Mouse (Mus musculus): ENCODE measurements around the gene Cnih3.

GRCm38 (mm10) chr1:181403056-181403455 lies 50.6 kb downstream of the Cnih3 start:
- TF ChIP-seq CTCF (IDR thresholded peaks at IDR 0.05; ENCODE audit: extremely low read depth, insufficient read depth, insufficient read length, insufficient replicate concordance), result no peak
- no peak for TF ChIP-seq POLR2A (IDR thresholded peaks at IDR 0.05; ENCODE audit: low read depth, low read length)
